Mouse (Mus musculus): Measurements from ENCODE around the gene Pdzd9. TPM values are rescaled to one million over a fixed set of nuclear protein-coding genes. Genes with fewer than 3 reads are reported as not detected.

Gene Pdzd9
- polyA plus RNA-seq, 1 experiment from 2014 or later, result 0.41 TPM

- Histone ChIP-seq H3K4me1 (ENCODE audit: control insufficient read depth in 2 of 2, insufficient read depth in 2 of 2, low read length in 2 of 2) (no peaks in the 10 kb centered on the region), H3K9me3 (ENCODE audit: control insufficient read depth, low read length) (no peaks in the 10 kb centered on the region), H3K36me3 (ENCODE audit: control insufficient read depth, insufficient read depth, low read length) (no peaks in the 10 kb centered on the region), H3K9ac (ENCODE audit: low read length) (no peak overlapping the region), H3K4me3 (ENCODE audit: control insufficient read depth in 1 of 2, insufficient read depth in 1 of 2, low read depth in 1 of 2, low read length in 2 of 2) (no peak overlapping the region), H3K27ac (replicated peaks in 1 of 2; ENCODE audit: control insufficient read depth in 1 of 2, insufficient read depth in 1 of 2, low read depth in 2 of 2, low read length in 2 of 2) (no peak overlapping the region), H3K27me3 (ENCODE audit: control insufficient read depth, insufficient read depth, low read length) (no peaks in the 10 kb centered on the region), H3K4me2 (ENCODE audit: low read length) (no peak overlapping the region)
- WGBS, result 76% methylated on average over 8 of the region's 8 CpGs
- no peak for ATAC-seq (ENCODE audit: insufficient number of reproducible peaks, insufficient read depth, low FRiP score, low read depth)
Observed at GRCm38 (mm10) chr7:120620075-120620771, 49.9 kb downstream of the Pdzd9 start.

Other genes starting within 250 kb of the Pdzd9 start
- 531 and 532 TPM in 2 replicates for gene Uqcrc2, start 35.2 kb downstream of the Pdzd9 start, polyA plus RNA-seq (2014; fragmentation: Nextera tagmentation; extraction: Ambion mirVana)
- 14.5 and 14.9 TPM in 2 replicates for gene Mosmo, start 7.3 kb upstream of the Pdzd9 start, polyA plus RNA-seq (2014; fragmentation: Nextera tagmentation; extraction: Ambion mirVana)
- 0.86 and 0.89 TPM in 2 replicates for gene Vwa3a, start 69.0 kb upstream of the Pdzd9 start, polyA plus RNA-seq (2014; fragmentation: Nextera tagmentation; extraction: Ambion mirVana)
- gene Gm5737, start 142.0 kb upstream of the Pdzd9 start, polyA plus RNA-seq (2014; fragmentation: Nextera tagmentation; extraction: Ambion mirVana), result not detected in 2 replicates
- gene Eef2k, start 172.5 kb upstream of the Pdzd9 start, polyA plus RNA-seq (2014; fragmentation: Nextera tagmentation; extraction: Ambion mirVana), result 12.1 and 12.4 TPM in 2 replicates
- gene Polr3e, start 247.4 kb upstream of the Pdzd9 start, polyA plus RNA-seq (2014; fragmentation: Nextera tagmentation; extraction: Ambion mirVana), result 8.2 and 13.4 TPM in 2 replicates

All from heart, embryonic 14.5 days (tissue).